Mouse (Mus musculus): ENCODE results near the gene Nsf.

DNA sequence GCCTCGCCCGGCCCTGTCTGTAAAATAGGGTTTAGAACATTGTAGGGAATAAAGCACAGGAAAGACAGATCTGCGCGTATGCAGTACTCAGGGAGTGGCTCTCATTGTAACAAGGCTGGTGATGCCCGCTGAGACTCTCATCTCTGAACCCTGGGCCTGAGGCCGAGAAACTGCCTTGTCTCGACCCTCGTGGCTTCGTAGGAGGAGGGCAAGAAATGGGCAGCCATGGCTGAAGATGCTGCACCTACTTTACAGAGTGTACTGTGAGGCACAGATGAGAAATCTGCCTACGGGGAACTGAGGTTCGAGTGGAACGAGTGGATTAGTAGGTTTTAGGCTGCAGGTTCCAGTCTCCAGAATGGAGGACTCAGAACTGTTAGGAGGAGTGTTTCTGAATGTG, 143.2 kb downstream of the Nsf start:
- no peak for TF ChIP-seq CTCF (IDR thresholded peaks at IDR 0.05; ENCODE audit: insufficient read depth, low read depth, low read length)
- TF ChIP-seq POLR2A (IDR thresholded peaks at IDR 0.05; ENCODE audit: insufficient read depth, low read depth, low read length): no peak

All from olfactory bulb, adult 2 months (tissue).